32 mouse cellular contexts compared by ENCODE assay signal in the genomic region with DNA sequence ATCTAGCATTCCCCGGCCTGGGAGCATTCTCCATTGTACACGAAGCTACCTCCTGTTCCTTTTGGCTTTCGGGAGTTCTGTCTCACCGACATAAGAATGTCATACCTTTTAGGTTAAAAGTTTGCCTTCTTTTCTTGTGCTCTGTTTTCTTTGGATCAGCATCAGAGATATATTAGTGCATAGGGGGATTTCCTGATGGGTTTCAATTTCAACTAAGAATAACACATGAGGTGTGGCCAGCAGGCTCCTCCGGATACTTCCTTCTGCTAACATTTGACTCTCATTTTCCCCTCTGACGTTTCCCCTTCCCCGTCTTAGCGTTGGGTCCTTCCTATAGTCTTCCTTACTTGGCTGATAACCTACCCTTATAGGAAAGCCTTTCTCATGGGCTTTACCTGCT.
"Had no signal": no experiment of that assay in that cellular context is flagged by ENCODE, and none has a peak within 500 bp of the region (broad histone marks: within the 10 kb centered on the region; RNA-seq: fewer than 3 reads in every experiment).

No protein-coding gene starts in this region.

- H3K4me3 ChIP-seq: limb, embryonic 10.5 days; limb, embryonic 12.5 days; limb, embryonic 13.5 days; limb, embryonic 15.5 days; liver, embryonic 12.5 days; liver, embryonic 13.5 days; liver, embryonic 15.5 days; lung, embryonic 15.5 days; megakaryocyte, embryonic 14.5 days; midbrain, embryonic 10.5 days; midbrain, embryonic 12.5 days; midbrain, embryonic 13.5 days; midbrain, embryonic 15.5 days; myocyte; neural tube, embryonic 12.5 days had no signal

- H3K4me1 ChIP-seq: limb, embryonic 10.5 days; liver, embryonic 12.5 days; liver, embryonic 13.5 days; liver, embryonic 15.5 days; lung, embryonic 15.5 days; midbrain, embryonic 12.5 days; midbrain, embryonic 15.5 days had no signal

- H3K4me2 ChIP-seq: limb, embryonic 12.5 days; limb, embryonic 13.5 days; limb, embryonic 15.5 days; liver, embryonic 11.5 days; liver, embryonic 12.5 days; liver, embryonic 13.5 days; liver, embryonic 15.5 days; lung, embryonic 14.5 days; lung, embryonic 15.5 days; midbrain, embryonic 11.5 days; midbrain, embryonic 12.5 days; midbrain, embryonic 13.5 days; midbrain, embryonic 15.5 days; neural tube, embryonic 12.5 days had no signal

- ATAC-seq: liver, embryonic 12.5 days; liver, postnatal 0 days; lung, postnatal 0 days; midbrain, embryonic 13.5 days; midbrain, embryonic 15.5 days; midbrain, embryonic 16.5 days had no signal

- H3K27me3 ChIP-seq: limb, embryonic 12.5 days; limb, embryonic 13.5 days; limb, embryonic 15.5 days; liver, embryonic 12.5 days; liver, embryonic 13.5 days; liver, embryonic 15.5 days; lung, embryonic 15.5 days; midbrain, embryonic 12.5 days; midbrain, embryonic 13.5 days; midbrain, embryonic 15.5 days; neural tube, embryonic 12.5 days had no signal

- H3K9ac ChIP-seq: limb, embryonic 12.5 days; limb, embryonic 13.5 days; limb, embryonic 15.5 days; liver, embryonic 12.5 days; liver, embryonic 13.5 days; liver, embryonic 14.5 days; liver, embryonic 15.5 days; liver, postnatal 0 days; lung, embryonic 14.5 days; lung, embryonic 15.5 days; midbrain, embryonic 12.5 days; midbrain, embryonic 13.5 days; midbrain, embryonic 15.5 days; neural tube, embryonic 12.5 days had no signal

- DNase-seq: left cerebral cortex, postnatal 4 days; liver; liver, embryonic 13.5 days; liver, postnatal 0 days; lung, adult 18-20 months; lung, adult 2 months; lung, embryonic 14.5 days; lung, postnatal 10 days; lung, postnatal 14 days; lung, postnatal 36 days; lung, postnatal 4 days; midbrain, embryonic 14.5 days had no signal

- H3K27ac ChIP-seq: limb, embryonic 10.5 days; limb, embryonic 12.5 days; limb, embryonic 13.5 days; limb, embryonic 15.5 days; liver, embryonic 12.5 days; liver, embryonic 13.5 days; liver, embryonic 14.5 days; liver, embryonic 15.5 days; lung, embryonic 15.5 days; macrophage; midbrain, embryonic 10.5 days; midbrain, embryonic 12.5 days; midbrain, embryonic 13.5 days; midbrain, embryonic 15.5 days; neural tube, embryonic 12.5 days had no signal

- H3K36me3 ChIP-seq: limb, embryonic 10.5 days; limb, embryonic 12.5 days; limb, embryonic 13.5 days; limb, embryonic 15.5 days; liver, embryonic 12.5 days; liver, embryonic 13.5 days; liver, embryonic 15.5 days; lung, embryonic 15.5 days; midbrain, embryonic 10.5 days; midbrain, embryonic 12.5 days; midbrain, embryonic 13.5 days; midbrain, embryonic 15.5 days; neural tube, embryonic 12.5 days had no signal

- H3K9me3 ChIP-seq: limb, embryonic 10.5 days; limb, embryonic 12.5 days; limb, embryonic 15.5 days; liver, embryonic 12.5 days; liver, embryonic 13.5 days; liver, embryonic 15.5 days; lung, embryonic 15.5 days; midbrain, embryonic 10.5 days; midbrain, embryonic 12.5 days; midbrain, embryonic 15.5 days; neural tube, embryonic 12.5 days had no signal
